Mouse (Mus musculus) ovary, adult 2 months (tissue): Measurements from ENCODE around the gene Aurkc. TPM values are rescaled to one million over a fixed set of nuclear protein-coding genes. Genes with fewer than 3 reads are reported as not detected.

Experiments
- polyA plus RNA-seq: library from polyadenylated mRNA; depleted of rRNA; stranded (reverse); fragments of >200 nt; gene quantifications from 2 replicates; pipeline ENCODE4 v1.2.3, GENCODE M21; 2012; rRNA removed

Gene Aurkc
- polyA plus RNA-seq = 2.1 and 2.2 TPM in 2 replicates

GRCm38 (mm10) chr7:6995251-6995650 is at the start of gene Aurkc:
Gene Aurkc, plus strand, starts transcription at chr7:6995300.

Other genes starting within 250 kb of the Aurkc start
- gene Zfp954, start 126.2 kb downstream of the Aurkc start, polyA plus RNA-seq = 6.0 and 8.3 TPM in 2 replicates
- gene Zfp773, start 141.5 kb downstream of the Aurkc start, polyA plus RNA-seq = 0.05 and 0.16 TPM in 2 replicates
- 0.47 and 0.49 TPM in 2 replicates for gene Zfp418, start 176.0 kb downstream of the Aurkc start, polyA plus RNA-seq
- 1.1 and 1.9 TPM in 2 replicates for gene Zfp772, start 214.7 kb downstream of the Aurkc start, polyA plus RNA-seq